Mouse (Mus musculus): Measurements from ENCODE around the gene Baz2a. TPM values are rescaled to one million over a fixed set of nuclear protein-coding genes. Genes with fewer than 3 reads are reported as not detected.

The Baz2a gene
- polyA plus RNA-seq, 1 experiment from 2014 or later = 26.2 TPM

DNA sequence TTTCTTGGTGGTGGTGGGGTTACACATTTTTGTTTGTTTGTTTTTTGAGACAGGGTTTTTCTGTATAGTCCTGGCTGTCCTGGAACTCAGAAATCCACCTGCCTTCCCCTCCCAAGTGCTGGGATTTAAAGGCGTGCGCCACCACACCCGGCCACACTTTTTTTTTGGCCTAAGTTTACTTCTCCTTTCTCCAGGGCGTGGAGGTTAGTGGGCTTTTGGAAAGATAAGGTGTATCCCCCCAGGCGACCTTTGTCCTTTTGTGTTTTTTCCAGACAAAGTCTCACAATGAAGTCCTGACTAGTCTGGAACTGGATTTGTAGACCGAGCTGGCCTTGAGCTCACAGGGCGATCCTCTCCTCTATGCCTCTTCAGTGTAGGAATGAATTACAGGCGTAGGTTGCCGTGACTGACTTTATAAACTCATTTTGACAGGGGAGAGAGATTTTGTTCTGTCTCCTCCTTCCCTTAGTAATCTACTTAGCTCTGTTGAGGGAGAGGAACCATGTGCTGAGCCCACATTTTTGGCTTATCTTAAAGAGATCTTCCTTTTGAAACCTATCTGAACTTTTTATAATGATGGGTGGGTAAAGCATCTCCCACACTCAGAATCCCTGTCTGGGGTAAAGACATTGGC lies 3.7 kb downstream of the Baz2a start:
- H3K4me1 ChIP-seq (ENCODE audit: insufficient read depth) = peaks cover 35% of the 10 kb centered on the region
- no peak for TF ChIP-seq CTCF (IDR thresholded peaks at IDR 0.05; ENCODE audit: low read depth)
- H3K4me2 ChIP-seq = peak overlapping the region; percentile 96
- peaks cover 8% of the 10 kb centered on the region for H3K36me3 ChIP-seq (ENCODE audit: insufficient read depth)
- H3K9ac ChIP-seq = no peak overlapping the region
- WGBS = 30% methylated on average over 9 of the region's 9 CpGs
- DNase-seq (no peak), ATAC-seq (ENCODE audit: insufficient read depth) (no peak)
- H3K27me3 ChIP-seq (ENCODE audit: insufficient read depth, low read length) = no peaks in the 10 kb centered on the region
- H3K4me3 ChIP-seq (ENCODE audit: low read depth, low read length) = peak overlapping the region; percentile 87; the same call in 1 of the 2 replicates
- H3K9me3 ChIP-seq (ENCODE audit: low read depth, low read length) = no peaks in the 10 kb centered on the region
- H3K27ac ChIP-seq (ENCODE audit: low read depth) = no peak overlapping the region

DNA sequence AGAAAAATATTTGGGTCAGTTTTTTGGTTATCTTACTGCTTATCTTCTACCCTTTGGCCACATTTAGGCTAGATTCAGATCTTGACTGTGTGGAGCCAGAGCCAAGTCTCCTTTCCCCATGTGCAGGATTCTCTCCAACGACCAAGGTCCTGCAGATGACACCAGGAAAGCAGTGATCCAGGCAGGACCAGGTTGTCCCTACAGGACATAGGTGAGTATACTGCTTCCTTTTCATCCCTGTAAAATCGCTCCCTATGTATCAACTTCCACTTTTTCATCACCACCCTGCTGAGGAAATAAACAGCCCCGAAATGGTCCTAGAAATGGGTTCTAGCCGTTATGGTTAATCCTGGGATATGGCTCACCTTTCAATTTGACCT lies 4.9 kb downstream of the Baz2a start:
- H3K9ac ChIP-seq = no peak overlapping the region
- DNase-seq (no peak), ATAC-seq (ENCODE audit: insufficient read depth) (no peak)
- H3K9me3 ChIP-seq (ENCODE audit: low read depth, low read length) = no peaks in the 10 kb centered on the region
- 0 out of 2 replicates have a peak overlapping the region, but pooled peaks have one; percentile 36 for H3K27ac ChIP-seq (ENCODE audit: low read depth)
- H3K36me3 ChIP-seq (ENCODE audit: insufficient read depth) = no peaks in the 10 kb centered on the region
- peaks cover 35% of the 10 kb centered on the region for H3K4me1 ChIP-seq (ENCODE audit: insufficient read depth)
- H3K27me3 ChIP-seq (ENCODE audit: insufficient read depth, low read length) = no peaks in the 10 kb centered on the region
- no peak for TF ChIP-seq CTCF (IDR thresholded peaks at IDR 0.05; ENCODE audit: low read depth)
- peak overlapping the region; percentile 98 for H3K4me3 ChIP-seq (ENCODE audit: low read depth, low read length)
- 20% methylated on average over 4 of the region's 4 CpGs for WGBS
- H3K4me2 ChIP-seq = peak overlapping the region; percentile 86

DNA sequence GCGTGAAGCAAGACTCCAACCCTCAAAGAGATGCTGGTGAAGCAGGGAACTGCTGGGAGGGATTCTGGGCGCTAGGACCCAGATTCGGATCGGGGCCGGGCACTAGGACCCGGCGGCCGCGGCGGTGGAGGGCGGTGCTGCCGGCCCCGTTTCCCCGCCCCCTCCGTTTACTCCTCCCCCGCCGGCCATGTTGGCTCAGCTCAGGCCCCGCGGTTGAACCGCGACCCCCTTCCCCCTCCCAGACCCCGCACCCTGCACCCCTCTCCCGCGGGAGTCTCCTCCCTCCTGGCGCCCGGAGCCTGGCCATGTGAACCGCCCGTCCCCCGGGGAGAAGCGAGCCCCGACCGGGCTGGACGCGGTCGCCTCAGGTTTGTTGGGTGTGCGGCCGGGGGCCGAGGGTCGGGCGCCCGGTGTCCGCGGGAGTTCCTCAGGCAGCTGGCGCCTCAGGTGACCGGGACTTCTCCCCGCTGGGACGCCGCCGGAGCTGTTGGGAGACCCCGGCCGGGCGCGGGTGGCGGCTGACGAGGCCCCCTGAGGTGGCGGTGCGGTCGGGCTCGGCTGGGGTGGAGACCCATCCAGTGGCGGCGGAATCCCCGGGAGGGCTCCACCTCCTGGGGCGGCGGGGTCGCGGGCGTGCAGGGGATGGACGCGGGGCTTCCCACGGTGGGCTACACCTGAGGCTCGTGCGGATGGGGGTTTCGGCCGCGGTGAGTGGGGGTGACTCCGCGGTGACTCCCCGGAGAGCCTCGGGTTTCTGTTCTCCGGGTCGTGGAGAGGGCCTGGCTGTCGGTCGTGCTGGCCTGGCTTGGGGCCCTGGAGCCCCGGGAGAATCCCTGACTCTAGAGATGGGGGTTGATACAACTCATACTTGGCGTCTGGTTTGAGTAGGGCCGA lies 5.6 kb downstream of the Baz2a start:
- peak; percentile 73 for ATAC-seq (ENCODE audit: insufficient read depth)

DNA sequence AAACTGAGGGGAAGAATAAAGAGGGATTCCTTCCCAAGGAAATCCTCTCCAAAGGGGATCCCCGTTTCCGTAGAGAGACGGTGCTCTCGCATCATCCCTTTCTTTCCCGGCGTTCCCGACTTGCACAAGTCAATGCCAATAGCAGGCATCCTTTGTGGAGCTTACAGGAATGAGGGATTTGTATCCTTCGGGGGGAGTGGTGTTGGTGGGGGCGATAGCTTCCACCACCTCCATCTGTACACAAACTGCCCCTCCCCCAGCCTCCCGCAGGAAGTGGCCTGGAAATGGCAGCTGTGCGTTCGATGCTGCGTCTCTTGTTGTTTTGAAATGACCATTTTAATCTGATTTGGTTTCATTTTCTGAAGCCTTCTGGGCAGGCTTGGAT lies 6.2 kb downstream of the Baz2a start:
- peak overlapping the region; percentile 86 for H3K4me2 ChIP-seq
- H3K27me3 ChIP-seq (ENCODE audit: insufficient read depth, low read length) = no peaks in the 10 kb centered on the region
- peak overlapping the region; percentile 93 for H3K9ac ChIP-seq
- peak; percentile 70 for DNase-seq
- H3K27ac ChIP-seq (ENCODE audit: low read depth) = peak overlapping the region; percentile 75
- no peak for ATAC-seq (ENCODE audit: insufficient read depth)
- H3K36me3 ChIP-seq (ENCODE audit: insufficient read depth) = no peaks in the 10 kb centered on the region
- no peaks in the 10 kb centered on the region for H3K9me3 ChIP-seq (ENCODE audit: low read depth, low read length)
- under 1% methylated on average over 13 of the region's 13 CpGs for WGBS
- peak overlapping the region; percentile 98 for H3K4me3 ChIP-seq (ENCODE audit: low read depth, low read length)
- TF ChIP-seq CTCF (IDR thresholded peaks at IDR 0.05; ENCODE audit: low read depth) = no peak
- H3K4me1 ChIP-seq (ENCODE audit: insufficient read depth) = peaks cover 28% of the 10 kb centered on the region

More for the DNA sequence above, 5.6 kb downstream of the Baz2a start:
- Histone ChIP-seq H3K27ac (ENCODE audit: low read depth) (peak overlapping the region; percentile 75), H3K4me3 (ENCODE audit: low read depth, low read length) (peak overlapping the region; percentile 98), H3K9ac (peak overlapping the region; percentile 93), H3K9me3 (ENCODE audit: low read depth, low read length) (no peaks in the 10 kb centered on the region), H3K36me3 (ENCODE audit: insufficient read depth) (no peaks in the 10 kb centered on the region), H3K4me1 (ENCODE audit: insufficient read depth) (peaks cover 28% of the 10 kb centered on the region), H3K4me2 (peak overlapping the region; percentile 86), H3K27me3 (ENCODE audit: insufficient read depth, low read length) (no peaks in the 10 kb centered on the region)
- TF ChIP-seq CTCF (IDR thresholded peaks at IDR 0.05; ENCODE audit: low read depth) = peak; percentile 24
- WGBS = under 1% methylated on average over 77 of the region's 86 CpGs
- DNase-seq = peak; percentile 92

DNA sequence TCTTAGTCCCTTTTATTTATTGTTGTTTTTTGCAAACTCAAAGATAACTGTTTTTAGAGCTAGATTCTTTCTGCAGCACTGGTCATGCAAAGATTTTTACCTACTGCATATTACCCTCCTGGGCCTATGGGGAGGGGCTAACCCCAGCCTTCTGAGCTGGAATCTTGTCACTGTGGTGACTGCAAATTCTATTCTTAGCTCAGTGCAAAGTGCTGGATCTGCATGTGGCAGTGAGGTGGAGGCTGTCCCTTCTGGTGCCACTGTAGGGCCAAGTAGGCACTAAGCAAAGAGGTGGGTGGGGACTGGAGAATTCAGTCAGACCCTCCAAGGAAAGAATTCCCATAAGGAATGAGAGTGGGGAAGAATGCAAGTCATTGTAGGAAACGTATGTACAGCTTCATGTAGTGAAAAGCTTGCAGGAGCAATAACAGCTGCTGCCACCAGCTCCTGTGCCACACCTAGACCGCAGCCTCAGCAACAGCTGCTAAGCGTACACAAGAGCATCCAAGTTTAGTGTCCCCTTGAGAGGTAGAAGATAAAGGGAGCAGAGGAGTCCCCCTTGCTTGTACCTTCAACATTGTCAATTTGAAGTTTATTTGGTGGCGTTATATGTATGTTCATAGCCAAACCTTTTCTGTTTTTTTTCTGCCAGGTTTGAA lies 18.9 kb downstream of the Baz2a start:
- Histone ChIP-seq H3K9me3 (ENCODE audit: low read depth, low read length) (no peaks in the 10 kb centered on the region), H3K4me3 (ENCODE audit: low read depth, low read length) (no peak overlapping the region), H3K36me3 (ENCODE audit: insufficient read depth) (peaks cover 67% of the 10 kb centered on the region), H3K4me2 (no peak overlapping the region), H3K27ac (ENCODE audit: low read depth) (no peak overlapping the region), H3K27me3 (ENCODE audit: insufficient read depth, low read length) (no peaks in the 10 kb centered on the region), H3K9ac (no peak overlapping the region), H3K4me1 (ENCODE audit: insufficient read depth) (no peaks in the 10 kb centered on the region)
- DNase-seq (no peak), ATAC-seq (ENCODE audit: insufficient read depth) (no peak)
- WGBS = 90% methylated on average over 4 of the region's 4 CpGs
- no peak for TF ChIP-seq CTCF (IDR thresholded peaks at IDR 0.05; ENCODE audit: low read depth)

DNA sequence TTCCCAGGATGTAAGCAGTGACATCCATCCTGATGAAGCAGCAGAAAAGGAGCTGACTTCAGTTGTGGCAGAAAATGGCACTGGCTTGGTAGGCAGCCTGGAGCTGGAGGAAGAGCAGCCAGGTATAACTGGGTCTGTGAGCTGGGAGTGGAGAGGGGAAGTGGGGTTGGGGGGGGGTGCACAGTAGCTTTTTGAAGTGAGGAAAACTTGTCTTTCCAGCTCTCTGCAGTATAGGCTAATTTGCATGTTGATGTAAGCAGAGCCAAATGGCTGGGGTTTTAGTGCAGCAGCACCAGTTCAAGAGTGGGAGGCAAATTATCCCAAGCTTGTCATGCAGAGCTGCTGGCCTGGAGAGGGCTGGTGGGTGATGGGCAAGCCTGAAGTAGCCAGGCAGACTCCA lies 19.9 kb downstream of the Baz2a start:
- TF ChIP-seq CTCF (IDR thresholded peaks at IDR 0.05; ENCODE audit: low read depth) = no peak
- H3K9me3 ChIP-seq (ENCODE audit: low read depth, low read length) = no peaks in the 10 kb centered on the region
- no peaks in the 10 kb centered on the region for H3K27me3 ChIP-seq (ENCODE audit: insufficient read depth, low read length)
- H3K36me3 ChIP-seq (ENCODE audit: insufficient read depth) = peaks cover 77% of the 10 kb centered on the region
- ATAC-seq (ENCODE audit: insufficient read depth) = no peak
- no peak overlapping the region for H3K27ac ChIP-seq (ENCODE audit: low read depth)
- H3K4me1 ChIP-seq (ENCODE audit: insufficient read depth) = no peaks in the 10 kb centered on the region
- DNase-seq = no peak
- no peak overlapping the region for H3K4me3 ChIP-seq (ENCODE audit: low read depth, low read length)
- H3K4me2 ChIP-seq = no peak overlapping the region
- H3K9ac ChIP-seq = no peak overlapping the region

DNA sequence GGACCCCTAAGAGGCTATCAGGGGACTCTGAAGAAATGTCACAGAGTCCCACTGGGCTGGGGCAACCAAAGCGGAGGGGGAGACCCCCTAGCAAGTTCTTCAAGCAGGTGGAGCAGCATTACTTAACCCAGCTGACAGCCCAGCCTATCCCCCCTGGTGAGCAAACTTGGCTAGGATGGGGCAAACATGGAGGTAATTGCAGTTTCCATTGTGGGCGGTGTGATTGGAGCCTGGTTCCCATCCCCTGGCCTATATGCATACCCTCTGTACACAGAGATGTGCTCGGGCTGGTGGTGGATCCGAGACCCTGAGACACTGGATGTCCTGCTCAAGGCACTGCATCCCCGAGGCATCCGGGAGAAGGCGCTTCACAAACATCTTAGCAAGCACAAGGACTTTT lies 32.5 kb downstream of the Baz2a start:
- H3K4me3 ChIP-seq (ENCODE audit: low read depth, low read length) = no peak overlapping the region
- no peak overlapping the region for H3K27ac ChIP-seq (ENCODE audit: low read depth)
- no peaks in the 10 kb centered on the region for H3K9me3 ChIP-seq (ENCODE audit: low read depth, low read length)
- peaks cover 98% of the 10 kb centered on the region for H3K36me3 ChIP-seq (ENCODE audit: insufficient read depth)
- no peak for DNase-seq
- no peaks in the 10 kb centered on the region for H3K27me3 ChIP-seq (ENCODE audit: insufficient read depth, low read length)
- no peak overlapping the region for H3K9ac ChIP-seq
- H3K4me2 ChIP-seq = no peak overlapping the region
- no peak for ATAC-seq (ENCODE audit: insufficient read depth)
- H3K4me1 ChIP-seq (ENCODE audit: insufficient read depth) = no peaks in the 10 kb centered on the region
- no peak for TF ChIP-seq CTCF (IDR thresholded peaks at IDR 0.05; ENCODE audit: low read depth)
- WGBS = 90% methylated on average over 7 of the region's 7 CpGs

Measured in lung, embryonic 14.5 days (tissue).